Mouse (Mus musculus): ENCODE results near the gene Rad51ap2.

Rad51ap2 gene

DNA sequence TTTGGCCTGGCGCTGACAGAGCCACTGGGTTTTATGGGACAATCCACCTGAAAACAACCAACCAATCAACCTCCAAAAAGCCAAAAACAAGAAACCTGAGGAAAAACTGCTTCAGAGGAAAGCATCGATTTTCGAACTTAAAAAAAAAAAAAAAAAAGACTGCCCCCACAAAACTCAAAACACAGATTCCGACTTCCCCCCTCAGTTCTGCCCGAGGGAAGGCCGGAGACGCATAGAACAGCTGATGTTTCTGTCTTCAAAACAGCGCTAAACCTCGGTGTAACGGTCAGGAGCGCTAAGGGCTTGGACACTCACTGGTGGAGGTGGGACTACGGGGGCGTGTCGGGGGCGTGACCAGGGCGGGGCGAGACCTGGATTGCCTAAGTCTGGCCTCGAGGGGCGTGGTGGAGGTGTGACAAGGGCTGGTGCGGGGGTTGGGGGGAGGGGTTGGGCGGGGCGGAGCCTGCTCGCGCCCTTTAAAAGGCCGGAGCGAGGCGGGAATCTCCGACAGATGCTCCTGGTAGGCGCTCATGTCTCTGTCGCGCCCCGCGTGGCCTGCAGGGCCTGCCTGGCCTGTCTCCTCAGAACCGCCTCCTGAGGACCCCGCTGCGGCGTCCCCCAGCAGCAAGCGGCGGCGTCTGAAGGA lies at the start of gene Rad51ap2:
TSS of gene Rad51ap2 (plus strand) at position 531 of the 646 bp plus-strand sequence.
- DNase-seq (ENCODE audit: inconsistent age in 2 of 2, low spot score in 1 of 2), result peak; percentile 94 to 99

GRCm38 (mm10) chr12:11407679-11408078 lies 48.2 kb upstream of the Rad51ap2 start:
- DNase-seq (ENCODE audit: inconsistent age in 2 of 2, low spot score in 1 of 2), result no peak

DNA sequence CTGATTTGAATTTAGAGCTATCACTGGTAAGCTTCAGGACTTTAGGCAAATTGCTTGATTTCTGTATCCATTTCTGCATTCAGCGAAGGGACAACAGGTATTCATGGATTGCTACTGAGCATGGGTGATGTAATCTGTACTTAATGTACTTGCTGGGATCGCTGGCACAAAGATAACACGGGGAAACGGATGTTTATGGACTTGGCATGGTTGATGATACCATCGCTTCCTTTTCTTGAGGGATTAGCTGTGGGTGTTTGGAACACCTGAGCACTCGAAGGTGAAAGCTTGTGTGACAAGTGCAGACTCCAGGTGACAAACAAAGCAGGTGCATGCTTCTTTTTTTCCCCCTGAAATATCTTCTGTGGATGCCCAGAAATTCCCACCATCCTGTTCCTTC lies 37.8 kb upstream of the Rad51ap2 start:
- no peak for DNase-seq (ENCODE audit: inconsistent age in 2 of 2, low spot score in 1 of 2)

DNA sequence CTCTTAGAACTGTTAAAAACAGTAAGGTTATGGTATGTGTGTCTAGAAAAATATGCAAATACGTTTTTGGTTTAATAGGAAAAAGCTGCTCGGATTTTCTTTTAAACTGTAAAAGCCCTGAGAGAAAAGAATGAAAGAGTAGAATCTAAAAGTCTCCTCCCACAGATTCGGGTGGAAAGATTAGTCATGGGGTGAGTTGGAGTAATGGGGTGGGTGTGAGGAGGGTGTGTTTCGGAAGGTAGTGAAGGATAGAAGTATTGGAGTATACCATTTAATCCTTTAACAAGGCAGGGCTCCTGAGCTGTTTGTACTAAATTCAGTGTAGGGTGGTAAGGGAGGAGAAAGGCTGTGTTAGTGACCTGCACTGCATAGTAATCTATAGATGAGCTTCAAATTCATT lies 28.5 kb upstream of the Rad51ap2 start:
- no peak for DNase-seq (ENCODE audit: inconsistent age in 2 of 2, low spot score in 1 of 2)

DNA sequence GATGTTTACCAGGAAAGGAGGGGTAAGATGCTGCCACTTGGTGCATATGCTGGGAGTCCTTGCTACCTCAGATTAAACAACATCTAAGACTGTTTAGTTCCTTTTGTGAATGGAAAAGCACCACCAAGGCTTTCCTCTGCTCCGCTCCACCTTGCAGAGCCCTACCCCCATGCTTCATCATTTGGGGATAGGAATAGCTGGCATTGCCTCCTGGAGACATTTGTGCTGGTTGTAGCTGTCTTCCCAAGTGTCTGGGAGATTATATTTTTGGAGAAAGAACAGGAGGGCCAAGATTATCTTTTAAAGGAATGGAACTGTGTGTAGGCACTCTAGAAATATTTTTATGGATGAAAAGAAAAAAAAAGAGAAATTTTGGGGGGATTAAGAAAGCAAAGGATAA lies 22.8 kb upstream of the Rad51ap2 start:
- peak in 1 of 2 experiments; percentile 49 for DNase-seq (ENCODE audit: inconsistent age in 2 of 2, low spot score in 1 of 2)

- peak in 1 of 2 experiments; percentile 58 for DNase-seq (ENCODE audit: inconsistent age in 2 of 2, low spot score in 1 of 2)
Observed at GRCm38 (mm10) chr12:11433716-11434115, 22.2 kb upstream of the Rad51ap2 start.

- DNase-seq (ENCODE audit: inconsistent age in 2 of 2, low spot score in 1 of 2), result peak in 1 of 2 experiments; percentile 52
Observed at GRCm38 (mm10) chr12:11434446-11434845, 21.4 kb upstream of the Rad51ap2 start.

DNA sequence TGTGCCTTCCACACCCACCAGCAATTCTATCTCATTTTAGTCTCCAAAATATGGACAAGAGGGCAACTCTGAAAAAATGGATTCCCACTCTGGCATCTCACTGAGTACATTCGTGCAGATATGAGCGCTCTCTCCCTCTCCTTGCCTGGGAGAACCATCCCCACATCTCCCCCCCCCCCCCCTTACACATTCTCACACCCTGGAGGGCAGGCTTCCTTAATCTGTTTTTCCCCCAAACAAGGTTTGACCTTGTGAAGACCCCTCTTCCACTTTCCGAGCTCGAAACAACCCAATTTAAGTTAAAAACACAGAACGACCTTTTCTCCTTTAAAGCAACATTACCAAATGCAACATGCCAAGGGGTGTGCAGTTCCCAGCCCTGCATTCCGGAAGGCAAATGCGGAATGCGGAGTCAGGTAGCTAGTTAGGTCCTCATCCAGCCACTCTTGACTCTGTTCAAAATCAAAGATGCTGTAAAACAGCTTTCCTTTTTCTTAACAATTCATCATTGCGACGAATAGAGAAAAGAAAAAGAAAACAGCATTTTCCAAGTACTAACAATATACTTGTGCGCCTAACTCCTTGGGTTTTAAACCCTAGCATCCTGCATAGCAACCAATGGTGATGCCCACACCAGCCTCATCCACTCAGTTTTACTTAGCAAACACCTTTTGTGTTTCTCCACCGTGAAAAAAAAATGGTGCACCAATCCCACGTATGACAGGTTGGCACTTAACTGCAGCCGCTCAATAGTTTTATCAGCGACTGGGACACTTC lies 20.4 kb upstream of the Rad51ap2 start:
- DNase-seq (ENCODE audit: inconsistent age in 2 of 2, low spot score in 1 of 2), result peak in 1 of 2 experiments; percentile 67

DNA sequence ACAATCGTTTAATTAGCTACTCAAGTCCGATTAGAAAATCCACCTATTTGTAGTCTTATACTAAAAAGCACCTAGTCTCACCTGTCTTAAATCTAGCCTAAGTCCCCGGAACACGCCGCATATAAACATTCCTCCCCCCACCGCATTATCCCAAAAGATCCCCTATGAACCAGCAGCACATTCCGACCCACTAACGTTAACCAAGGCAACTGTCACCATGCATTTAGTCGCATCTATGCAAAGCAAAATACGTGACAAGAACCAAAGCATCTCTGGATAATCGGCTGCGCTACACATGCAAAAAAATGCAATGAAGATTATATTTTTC lies 19.9 kb upstream of the Rad51ap2 start:
- peak in 1 of 2 experiments; percentile 65 for DNase-seq (ENCODE audit: inconsistent age in 2 of 2, low spot score in 1 of 2)

- DNase-seq (ENCODE audit: inconsistent age in 2 of 2, low spot score in 1 of 2), result peak; percentile 89 to 95
Observed at GRCm38 (mm10) chr12:11436497-11437265, 19.2 kb upstream of the Rad51ap2 start, which contains the start of gene Vsnl1. Vsnl1 (minus strand) TSS chr12:11436613.

- DNase-seq (ENCODE audit: inconsistent age in 2 of 2, low spot score in 1 of 2), result peak; percentile 81 to 93
Observed at GRCm38 (mm10) chr12:11437266-11437906, 18.5 kb upstream of the Rad51ap2 start.

GRCm38 (mm10) chr12:11437907-11438447 lies 17.9 kb upstream of the Rad51ap2 start:
- peak; percentile 40 to 74 for DNase-seq (ENCODE audit: inconsistent age in 2 of 2, low spot score in 1 of 2)

- no peak for DNase-seq (ENCODE audit: inconsistent age in 2 of 2, low spot score in 1 of 2)
Observed at GRCm38 (mm10) chr12:11454146-11454545, 1.7 kb upstream of the Rad51ap2 start.

DNA sequence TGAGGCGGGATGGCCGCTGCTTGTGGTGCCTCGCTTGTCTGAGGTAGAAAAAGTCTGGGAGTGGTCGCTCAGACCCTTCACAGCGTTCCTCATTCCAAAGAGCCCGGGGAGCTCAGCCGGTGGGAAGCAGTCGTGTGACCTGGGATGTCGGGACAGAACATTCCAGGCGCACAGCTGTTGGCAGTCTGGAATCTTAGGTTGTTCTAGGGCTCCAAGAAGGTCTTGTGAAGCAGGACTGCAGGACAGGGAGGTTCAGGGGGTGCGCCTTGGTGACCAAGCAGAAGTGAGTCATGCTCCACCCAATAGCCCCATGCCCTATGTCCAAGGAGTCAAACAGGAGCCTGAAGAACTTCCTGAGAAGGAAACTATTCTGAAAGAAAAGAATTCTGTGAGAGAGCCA lies 334 bp downstream of the Rad51ap2 start:
- DNase-seq (ENCODE audit: inconsistent age in 2 of 2, low spot score in 1 of 2), result no peak

- DNase-seq (ENCODE audit: inconsistent age in 2 of 2, low spot score in 1 of 2), result no peak
Observed at GRCm38 (mm10) chr12:11456632-11457031, 753 bp downstream of the Rad51ap2 start.
